Mouse (Mus musculus) mouse embryonic stem cell (cell line): ENCODE measurements around the gene Rora.

Experiments
- in situ Hi-C, 2 experiments: fragments of 300-500 bp; cut with MboI; formaldehyde crosslinking; loops; 1 replicate in 1 of 2; 3 replicates in 1 of 2; pipeline ENCODE4 v1.14.3; 2019 to 2020; ENCODE audit warnings: low sequenced_read_pairs in 2 of 2, low pct_unique_long_range_greater_than_20kb in 1 of 2, mixed read lengths in 1 of 2; ENCODE audit not compliant: unreplicated experiment in 1 of 2

Gene Rora

GRCm38 (mm10) chr9:68835037-68835649 lies 181.6 kb downstream of the Rora start:
- in situ Hi-C loops, result no loop called here

- in situ Hi-C loops, result no loop called here
Observed at GRCm38 (mm10) chr9:68842134-68842892, 188.7 kb downstream of the Rora start.

GRCm38 (mm10) chr9:68845556-68845955 lies 192.0 kb downstream of the Rora start:
- in situ Hi-C loops, result no loop called here

GRCm38 (mm10) chr9:68850321-68850720 lies 196.7 kb downstream of the Rora start:
- in situ Hi-C loops, result no loop called here

- in situ Hi-C loops, result no loop called here
Observed at GRCm38 (mm10) chr9:68852201-68852600, 198.6 kb downstream of the Rora start.

GRCm38 (mm10) chr9:68852934-68853333 lies 199.3 kb downstream of the Rora start:
- in situ Hi-C loops, result no loop called here

- in situ Hi-C loops, result no loop called here
Observed at GRCm38 (mm10) chr9:68859500-68859899, 205.9 kb downstream of the Rora start.

GRCm38 (mm10) chr9:68866317-68866716 lies 212.7 kb downstream of the Rora start:
- in situ Hi-C loops, result no loop called here

- in situ Hi-C loops, result no loop called here
Observed at GRCm38 (mm10) chr9:68873838-68874237, 220.3 kb downstream of the Rora start.

GRCm38 (mm10) chr9:68874544-68874943 lies 221.0 kb downstream of the Rora start:
- in situ Hi-C loops, result no loop called here

GRCm38 (mm10) chr9:68875791-68876190 lies 222.2 kb downstream of the Rora start:
- in situ Hi-C loops, result no loop called here

GRCm38 (mm10) chr9:68876289-68876688 lies 222.7 kb downstream of the Rora start:
- in situ Hi-C loops, result no loop called here

GRCm38 (mm10) chr9:68881896-68882295 lies 228.3 kb downstream of the Rora start:
- in situ Hi-C loops, result no loop called here

- in situ Hi-C loops, result no loop called here
Observed at GRCm38 (mm10) chr9:68883005-68883404, 229.4 kb downstream of the Rora start.

GRCm38 (mm10) chr9:68883687-68884086 lies 230.1 kb downstream of the Rora start:
- in situ Hi-C loops, result no loop called here

GRCm38 (mm10) chr9:68884451-68885035 lies 231.0 kb downstream of the Rora start:
- in situ Hi-C loops, result no loop called here

GRCm38 (mm10) chr9:68888670-68889069 lies 235.1 kb downstream of the Rora start:
- in situ Hi-C loops, result no loop called here

- in situ Hi-C loops, result no loop called here
Observed at GRCm38 (mm10) chr9:68891431-68891830, 237.8 kb downstream of the Rora start.

- in situ Hi-C loops, result no loop called here
Observed at GRCm38 (mm10) chr9:68892356-68892755, 238.8 kb downstream of the Rora start.

GRCm38 (mm10) chr9:68892859-68893258 lies 239.3 kb downstream of the Rora start:
- in situ Hi-C loops, result no loop called here
